Mouse (Mus musculus) midbrain, postnatal 0 days (tissue): ENCODE data around the gene Micall2. TPM values are rescaled to one million over a fixed set of nuclear protein-coding genes. Genes with fewer than 3 reads are reported as not detected.

ENCODE experiments used
- ATAC-seq: fragments of 200-750 bp; cut with Nextera tagmentation; 2 replicates; pipeline ENCODE4 v1.8.0; 2017; ENCODE audit warnings: moderate number of reproducible peaks, mild to moderate bottlenecking, moderate TSS enrichment, moderate library complexity; ENCODE audit not compliant: low FRiP score
- DNase-seq: peaks from one replicate; pipeline ENCODE4 v3.0.0-alpha.2; 2015; ENCODE audit warnings: low spot score
- H3K27ac ChIP-seq: fragments of 300-500 bp; sonication (generic); 2 replicates; pipeline ENCODE4 v1.5.1; 2014; ENCODE audit warnings: low read depth, mild to moderate bottlenecking, low read length, mixed read lengths
- H3K27me3 ChIP-seq: fragments of 300-500 bp; sonication (generic); 2 replicates; pipeline ENCODE4 v1.6.1; 2014; ENCODE audit warnings: low read length, control low read depth, mixed read lengths; ENCODE audit not compliant: insufficient read depth
- H3K36me3 ChIP-seq: fragments of 300-500 bp; sonication (generic); 2 replicates; pipeline ENCODE4 v1.6.1; 2014; ENCODE audit warnings: low read length, control low read depth, mixed read lengths; ENCODE audit not compliant: insufficient read depth
- H3K4me1 ChIP-seq: fragments of 300-500 bp; sonication (generic); 2 replicates; pipeline ENCODE4 v1.6.1; 2014; ENCODE audit warnings: mild to moderate bottlenecking, control low read depth, antibody characterized with exemption, low read length, mixed read lengths; ENCODE audit not compliant: insufficient read depth
- H3K4me2 ChIP-seq: fragments of 300-500 bp; sonication (generic); 2 replicates; pipeline ENCODE4 v1.6.1; 2014; ENCODE audit warnings: low read depth, mild to moderate bottlenecking, low read length, mixed read lengths; ENCODE audit not compliant: poor library complexity, severe bottlenecking
- H3K4me3 ChIP-seq: fragments of 300-500 bp; sonication (generic); 2 replicates; pipeline ENCODE4 v1.5.1; 2014; ENCODE audit warnings: low read depth, mild to moderate bottlenecking, low read length, moderate library complexity
- H3K9ac ChIP-seq: fragments of 300-500 bp; sonication (generic); replicated peaks from 2 replicates; pipeline ENCODE4 v1.6.1; 2014; ENCODE audit warnings: mild to moderate bottlenecking, low read length, moderate library complexity, mixed read lengths; ENCODE audit not compliant: poor library complexity, severe bottlenecking
- H3K9me3 ChIP-seq: fragments of 300-500 bp; sonication (generic); 2 replicates; pipeline ENCODE4 v1.6.1; 2016; ENCODE audit warnings: low read length, control low read depth
- CTCF ChIP-seq: IDR thresholded peaks from 2 replicates; pipeline ENCODE4 v1.5.1; 2016; ENCODE audit warnings: antibody characterized with exemption, mild to moderate bottlenecking
- WGBS: fragments of 180-500 bp; shearing (Covaris S2); extraction: QIAGEN DNeasy Blood & Tissue Kit; methylation state at CpG from one replicate; pipeline ENCODE4 v1.1.7; 2014; 5-methylcytosine and 5-hydroxymethylcytosine counted together
- polyA plus RNA-seq: library from polyadenylated mRNA; unstranded; fragments of >200 nt; fragmentation: Nextera tagmentation; extraction: Ambion mirVana; gene quantifications from 2 replicates; pipeline ENCODE4 v1.2.1, GENCODE M21; 2015
- total RNA-seq: library from RNA; depleted of rRNA; stranded (reverse); fragments of >200 nt; gene quantifications from 2 replicates; pipeline ENCODE4 v1.2.3, GENCODE M21; 2014

The Micall2 gene
- total and polyA plus RNA-seq, 2 experiments from 2014 or later, result 16.6 to 17.4 TPM

DNA sequence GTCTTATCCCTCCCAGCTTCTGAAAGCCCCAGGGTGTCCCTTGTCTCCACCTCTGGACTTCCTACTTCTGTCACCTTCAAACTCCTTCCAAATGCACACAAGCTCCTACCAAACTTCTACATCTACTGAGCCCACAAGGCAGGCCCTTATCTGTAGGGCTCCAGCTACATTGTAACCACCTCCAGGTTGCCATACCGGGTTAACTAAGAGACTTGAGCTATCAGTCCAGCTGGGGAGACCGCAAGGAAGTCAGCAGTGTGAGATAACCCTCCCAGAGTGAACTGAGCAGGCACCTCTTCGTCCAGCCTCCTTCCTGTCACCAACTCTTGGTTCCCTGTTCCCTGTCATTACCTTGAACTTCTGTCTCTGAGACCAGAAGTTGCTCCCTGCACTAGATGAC is 2.1 kb downstream of the Micall2 start:
- Histone ChIP-seq H3K36me3 (no peaks in the 10 kb centered on the region), H3K9ac (no peak overlapping the region), H3K4me3 (no peak overlapping the region), H3K9me3 (no peaks in the 10 kb centered on the region), H3K27me3 (no peaks in the 10 kb centered on the region), H3K4me2 (peak overlapping the region; percentile 94; the same call in 1 of the 2 replicates), H3K27ac (no peak overlapping the region), H3K4me1 (peaks cover 28% of the 10 kb centered on the region; the same call in 1 of the 2 replicates)
- TF ChIP-seq CTCF, result no peak
- ATAC-seq, result no peak
- no peak for DNase-seq
- WGBS, result 72% methylated on average over 3 of the region's 3 CpGs

DNA sequence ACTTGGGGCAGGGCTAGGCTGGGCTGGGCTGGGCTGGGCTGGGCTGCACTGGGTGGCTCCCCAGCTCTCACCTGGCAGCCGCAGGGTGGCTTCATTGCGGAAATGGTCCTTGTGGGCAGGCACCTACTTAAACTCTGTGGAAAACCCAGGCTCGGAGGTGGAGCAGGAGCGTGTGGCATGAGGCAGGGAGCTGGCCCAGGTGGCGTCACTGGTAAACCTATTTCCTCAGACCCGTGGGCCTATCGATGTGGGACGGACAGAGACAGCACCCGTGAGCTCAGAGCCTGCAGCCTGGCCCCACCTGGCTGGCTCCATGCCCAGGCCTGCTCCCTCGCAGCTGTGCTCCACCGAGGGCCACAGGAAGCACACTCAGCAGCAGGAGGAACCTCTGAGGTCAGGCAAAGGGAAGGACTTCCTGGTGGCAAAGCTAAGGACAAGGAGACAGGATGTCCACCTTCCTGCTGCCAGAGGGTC is 3.5 kb downstream of the Micall2 start:
- WGBS, result 77% methylated on average over 11 of the region's 11 CpGs
- Histone ChIP-seq H3K4me2 (no peak overlapping the region), H3K27me3 (no peaks in the 10 kb centered on the region), H3K4me1 (peaks cover 28% of the 10 kb centered on the region; the same call in 1 of the 2 replicates), H3K4me3 (no peak overlapping the region), H3K27ac (no peak overlapping the region), H3K9ac (no peak overlapping the region), H3K9me3 (no peaks in the 10 kb centered on the region), H3K36me3 (no peaks in the 10 kb centered on the region)
- no peak for TF ChIP-seq CTCF
- no peak for ATAC-seq
- no peak for DNase-seq

DNA sequence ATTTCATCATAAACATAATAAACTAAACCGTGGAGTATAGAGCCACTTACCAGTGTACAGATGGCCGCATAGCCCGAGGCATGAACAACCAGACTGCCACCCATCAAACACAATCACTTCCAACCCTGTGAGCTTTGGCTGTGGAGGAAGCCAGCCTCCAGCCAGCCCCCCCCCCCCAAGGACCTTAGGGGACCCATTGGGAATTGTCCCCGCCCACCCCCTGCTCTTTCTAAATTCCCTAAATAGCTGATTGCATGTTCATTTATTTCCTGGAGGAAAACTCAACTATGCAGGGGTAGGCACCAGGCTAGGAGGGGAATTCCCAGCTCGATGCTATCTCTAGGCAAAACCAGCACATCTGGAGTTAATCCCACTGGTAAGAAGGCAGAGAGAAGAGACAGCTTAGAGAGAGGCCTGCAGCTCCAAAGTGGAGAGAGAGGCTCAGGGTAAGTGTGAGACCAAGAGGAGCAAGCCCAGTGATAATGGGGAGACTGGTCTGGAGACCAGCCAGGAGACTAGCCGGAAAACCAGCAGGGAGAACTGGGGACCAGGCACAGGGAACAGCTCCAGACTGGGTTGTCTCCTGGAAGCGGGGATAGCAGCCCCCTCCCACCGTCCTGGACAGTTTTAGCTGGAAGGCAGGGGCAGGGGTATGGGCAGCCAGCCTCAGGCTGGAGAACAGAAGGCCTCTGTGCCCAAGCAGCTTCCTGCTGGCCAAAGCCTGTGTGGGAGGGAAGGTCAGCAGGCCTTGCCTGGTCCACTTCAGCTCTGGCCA is 5.2 kb downstream of the Micall2 start:
- Histone ChIP-seq H3K27me3 (no peaks in the 10 kb centered on the region), H3K9ac (peak overlapping the region; percentile 30; the same call in 1 of the 2 replicates), H3K36me3 (no peaks in the 10 kb centered on the region), H3K4me3 (no peak overlapping the region), H3K27ac (no peak overlapping the region), H3K9me3 (no peaks in the 10 kb centered on the region), H3K4me2 (no peak overlapping the region), H3K4me1 (peaks cover 23% of the 10 kb centered on the region; the same call in 1 of the 2 replicates)
- ATAC-seq, result peak; percentile 42; the same call in 1 of the 2 replicates
- WGBS, result 51% methylated on average over 8 of the region's 8 CpGs
- no peak for TF ChIP-seq CTCF
- peak; percentile 54 for DNase-seq

DNA sequence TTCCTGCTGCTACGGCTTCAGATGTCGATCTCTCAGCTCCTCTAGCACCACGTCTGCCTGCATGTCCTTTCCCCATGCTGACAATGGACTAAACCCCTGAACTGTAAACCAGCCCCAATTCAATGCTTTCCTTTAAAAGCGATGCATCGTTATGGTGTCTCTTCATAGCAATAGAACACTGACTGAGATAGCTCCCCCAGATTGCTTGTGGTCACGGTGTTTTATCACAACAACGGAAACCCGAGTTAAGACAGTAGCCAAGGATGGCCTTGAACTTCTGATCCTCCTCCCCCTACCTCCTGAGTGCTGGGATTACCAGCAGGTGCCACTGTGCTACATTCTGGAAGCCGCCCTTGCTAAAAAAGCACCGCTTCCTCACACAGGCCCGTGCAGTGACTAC is 8.9 kb downstream of the Micall2 start:
- WGBS, result 90% methylated on average over 11 of the region's 11 CpGs

DNA sequence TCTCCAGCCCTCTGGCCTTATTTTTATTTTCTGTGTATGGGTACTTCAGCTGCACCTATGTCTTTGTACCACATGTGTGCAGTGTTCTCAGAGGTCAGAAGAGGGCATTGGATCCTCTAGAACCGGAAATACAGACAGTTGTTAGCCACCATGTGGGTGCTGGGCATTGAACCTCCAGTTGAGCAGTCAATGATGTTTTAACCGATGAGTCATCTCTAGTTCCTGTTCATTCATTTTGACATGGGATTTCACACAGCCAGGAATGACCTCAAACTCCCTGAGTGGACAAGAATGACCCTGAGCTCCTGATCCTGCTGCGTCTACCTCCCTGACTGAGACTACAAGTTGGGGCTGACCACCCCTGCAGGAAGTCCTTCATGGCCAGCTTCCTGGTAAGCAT is 9.9 kb downstream of the Micall2 start:
- no peak for TF ChIP-seq CTCF
- no peak overlapping the region for H3K27ac ChIP-seq
- DNase-seq (no peak), ATAC-seq (no peak)
- no peak overlapping the region for H3K9ac ChIP-seq
- no peaks in the 10 kb centered on the region; the same call in 1 of the 2 replicates for H3K36me3 ChIP-seq
- H3K4me1 ChIP-seq, result peaks cover 4% of the 10 kb centered on the region; the same call in 1 of the 2 replicates
- no peak overlapping the region for H3K4me3 ChIP-seq
- H3K4me2 ChIP-seq, result no peak overlapping the region
- H3K27me3 ChIP-seq, result no peaks in the 10 kb centered on the region
- H3K9me3 ChIP-seq, result no peaks in the 10 kb centered on the region
- WGBS, result 90% methylated on average over 3 of the region's 3 CpGs

More for the DNA sequence above, 8.9 kb downstream of the Micall2 start:
- H3K4me3 ChIP-seq, result no peak overlapping the region
- H3K4me1 ChIP-seq, result peaks cover 5% of the 10 kb centered on the region; the same call in 1 of the 2 replicates
- no peaks in the 10 kb centered on the region for H3K27me3 ChIP-seq
- H3K4me2 ChIP-seq, result no peak overlapping the region
- no peak overlapping the region for H3K9ac ChIP-seq
- TF ChIP-seq CTCF, result no peak
- no peak for ATAC-seq
- no peaks in the 10 kb centered on the region for H3K9me3 ChIP-seq
- DNase-seq, result no peak
- no peak overlapping the region for H3K27ac ChIP-seq
- no peaks in the 10 kb centered on the region for H3K36me3 ChIP-seq

DNA sequence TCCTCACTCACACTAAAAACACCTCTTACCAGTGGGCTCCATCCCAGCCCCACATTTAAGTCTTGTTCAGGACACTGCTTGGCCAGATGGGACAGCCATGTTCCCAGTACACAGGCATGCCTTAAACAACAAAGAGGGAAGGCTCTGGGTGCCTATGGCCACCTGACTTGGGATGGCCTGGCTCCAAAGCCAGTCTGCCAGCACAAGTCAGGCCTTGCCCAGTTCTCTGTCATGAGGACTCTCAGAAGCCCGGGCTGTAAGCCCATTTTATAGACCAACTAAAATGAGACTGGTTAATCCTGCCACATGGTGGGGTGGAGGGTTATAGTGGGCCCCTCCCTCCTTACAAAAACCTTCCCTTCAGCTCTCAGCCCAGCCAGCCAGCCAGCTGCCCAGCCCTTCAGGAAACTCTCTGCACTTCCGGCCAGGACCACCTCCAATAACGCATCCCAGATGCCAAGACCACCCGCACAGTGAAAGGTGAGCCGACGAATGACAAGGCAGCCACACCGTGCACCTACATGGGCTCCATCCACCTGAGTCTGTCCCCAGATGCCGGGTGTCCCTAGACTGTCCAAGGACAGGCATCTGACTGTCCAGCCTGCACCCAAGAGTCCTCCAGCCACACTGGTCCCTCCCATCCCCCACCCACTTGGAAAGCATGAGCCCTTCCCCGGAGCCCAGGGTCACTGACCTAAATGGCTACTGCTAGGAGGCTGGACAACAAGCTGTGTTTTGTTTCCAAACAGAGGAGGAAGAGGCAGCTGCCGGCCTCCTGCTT is 11.6 kb downstream of the Micall2 start:
- Histone ChIP-seq H3K9ac (no peak overlapping the region), H3K4me2 (no peak overlapping the region), H3K36me3 (no peaks in the 10 kb centered on the region; the same call in 1 of the 2 replicates), H3K9me3 (no peaks in the 10 kb centered on the region), H3K4me1 (no peaks in the 10 kb centered on the region), H3K27ac (no peak overlapping the region), H3K27me3 (no peaks in the 10 kb centered on the region), H3K4me3 (no peak overlapping the region)
- WGBS, result 61% methylated on average over 10 of the region's 10 CpGs
- TF ChIP-seq CTCF, result no peak
- DNase-seq (peak; percentile 33), ATAC-seq (no peak)
